In the genomic region with DNA sequence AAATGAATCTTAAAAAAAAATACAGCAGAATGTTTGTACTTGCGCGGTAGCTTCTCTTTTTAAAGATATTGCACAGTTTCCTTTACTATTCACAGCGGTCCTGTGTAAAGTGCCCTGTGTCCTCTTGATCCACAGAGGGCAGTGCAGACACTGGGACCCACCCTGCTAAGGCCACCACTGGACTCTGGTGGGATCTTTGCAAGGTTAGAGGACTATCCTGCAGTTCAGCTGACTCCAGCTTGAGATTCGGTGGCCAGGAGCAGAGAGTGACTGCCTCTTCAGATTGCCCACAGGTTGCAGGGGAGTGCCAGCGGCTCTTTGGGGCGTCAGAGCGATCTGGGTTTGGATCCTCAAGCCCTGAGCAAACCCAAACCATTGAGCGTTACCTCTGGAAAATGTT, we compare ENCODE assay signal across 9 mouse cellular contexts. TPM values are rescaled to one million over a fixed set of nuclear protein-coding genes. Genes with fewer than 3 reads are reported as not detected.
DNase-seq lines count a peak whose midpoint lies in the region; ATAC-seq and TF ChIP-seq lines count a peak whose summit lies in the region.
"Had no signal": no experiment of that assay in that cellular context is flagged by ENCODE, and none has a peak within 500 bp of the region (broad histone marks: within the 10 kb centered on the region; RNA-seq: fewer than 3 reads in every experiment).

No protein-coding gene starts in this region.

- H3K27me3 ChIP-seq in neural tube, embryonic 15.5 days (replicated peaks), result no peaks in the 10 kb centered on the region
- H3K27me3 ChIP-seq: embryonic facial prominence, embryonic 13.5 days had no signal

- no peaks in the 10 kb centered on the region for H3K9me3 ChIP-seq in neural tube, embryonic 15.5 days (replicated peaks)
- H3K9me3 ChIP-seq: embryonic facial prominence, embryonic 13.5 days had no signal

- no peak overlapping the region for H3K4me2 ChIP-seq in neural tube, embryonic 15.5 days

- peak; percentile 18 for DNase-seq in gastrocnemius, adult 2 months
- no peak for DNase-seq in gastrocnemius, postnatal 4 days (ENCODE audit: low spot score in 2 of 2)
- DNase-seq in neural tube, embryonic 10.5 days (ENCODE audit: extremely low spot score, low spot score), result peak; percentile 14
- DNase-seq in induced T-regulatory cell, adult 2 months (ENCODE audit: low read depth), result peak; percentile 41
- no peak for DNase-seq in ovary, postnatal 14 days (ENCODE audit: low spot score)
- no peak for DNase-seq in right cerebral cortex, adult 18-20 months

- peak; percentile 33 for TF ChIP-seq CTCF in gastrocnemius, adult 2 months (IDR thresholded peaks at IDR 0.05)

- peak overlapping the region; percentile 99; the same call in 1 of the 2 replicates for H3K4me3 ChIP-seq in gastrocnemius, adult 2 months
- H3K4me3 ChIP-seq in neural tube, embryonic 15.5 days (replicated peaks), result no peak overlapping the region

- H3K27ac ChIP-seq in gastrocnemius, adult 2 months, result no peak overlapping the region
- no peak overlapping the region for H3K27ac ChIP-seq in neural tube, embryonic 15.5 days (replicated peaks)
- H3K27ac ChIP-seq: embryonic facial prominence, embryonic 13.5 days had no signal

- WGBS in neural tube, embryonic 15.5 days, result 61% methylated on average over 8 of the region's 8 CpGs

- peaks cover 29% of the 10 kb centered on the region for H3K4me1 ChIP-seq in neural tube, embryonic 15.5 days

- ATAC-seq in neural tube, embryonic 15.5 days (ENCODE audit: low FRiP score), result no peak
- ATAC-seq in monocyte, adult 5-6 weeks (replicated peaks; ENCODE audit: insufficient number of reproducible peaks, low FRiP score, low TSS enrichment, poor library complexity, severe bottlenecking), result peak; percentile 43

- no peak overlapping the region for H3K9ac ChIP-seq in neural tube, embryonic 15.5 days (replicated peaks)

- H3K36me3 ChIP-seq in neural tube, embryonic 15.5 days, result no peaks in the 10 kb centered on the region
- H3K36me3 ChIP-seq: embryonic facial prominence, embryonic 13.5 days had no signal

- intact Hi-C loops in gastrocnemius, adult 2 months (cut with DNase I), result no loop called here

RNA-seq across cellular contexts. Expression of gene Sec63, which starts 1.0 kb away (rescaled TPM):
- 10 to 100 TPM; 24.1 to 26.2 TPM for total RNA-seq in gastrocnemius, adult 2 months (2021)
- total RNA-seq in gastrocnemius, postnatal 4 days (2021), result 10 to 100 TPM; 36.9 to 40.5 TPM
- polyA plus RNA-seq in neural tube, embryonic 15.5 days (2015; fragmentation: Nextera tagmentation; extraction: Ambion mirVana), result 15.8 and 19.3 TPM in 2 replicates
- 40.7 to 60.1 TPM (median 45.8 TPM) in 3 replicates for total RNA-seq in monocyte, adult 5-6 weeks (2017)

Comparison
In these comparisons a context has a peak if more than half of its experiments do, and no peak if none do; other contexts are left out.
1. DNase-seq: peak in gastrocnemius, adult 2 months (single experiment), neural tube, embryonic 10.5 days (single experiment) and induced T-regulatory cell, adult 2 months (single experiment); none in gastrocnemius, postnatal 4 days (0 of 2), ovary, postnatal 14 days (single experiment) and right cerebral cortex, adult 18-20 months (single experiment).